Mouse (Mus musculus): ENCODE measurements around the gene St6galnac3.

The St6galnac3 gene

GRCm38 (mm10) chr3:153282123-153282765 lies 442.7 kb downstream of the St6galnac3 start:
- DNase-seq (ENCODE audit: low spot score), result no peak

GRCm38 (mm10) chr3:153278249-153278648 lies 446.7 kb downstream of the St6galnac3 start:
- DNase-seq (ENCODE audit: low spot score), result no peak

- DNase-seq (ENCODE audit: low spot score), result peak; percentile 62
Measured at GRCm38 (mm10) chr3:153277389-153277999, 447.5 kb downstream of the St6galnac3 start.

GRCm38 (mm10) chr3:153276830-153277388 lies 448.1 kb downstream of the St6galnac3 start:
- no peak for DNase-seq (ENCODE audit: low spot score)

GRCm38 (mm10) chr3:153276101-153276829 lies 448.7 kb downstream of the St6galnac3 start:
- no peak for DNase-seq (ENCODE audit: low spot score)

GRCm38 (mm10) chr3:153272241-153272640 lies 452.7 kb downstream of the St6galnac3 start:
- DNase-seq (ENCODE audit: low spot score), result no peak

GRCm38 (mm10) chr3:153267397-153267796 lies 457.6 kb downstream of the St6galnac3 start:
- no peak for DNase-seq (ENCODE audit: low spot score)

GRCm38 (mm10) chr3:153261985-153262384 lies 463.0 kb downstream of the St6galnac3 start:
- DNase-seq (ENCODE audit: low spot score), result no peak

GRCm38 (mm10) chr3:153260225-153260933 lies 464.6 kb downstream of the St6galnac3 start:
- DNase-seq (ENCODE audit: low spot score), result no peak

- DNase-seq (ENCODE audit: low spot score), result no peak
Measured at GRCm38 (mm10) chr3:153255910-153256309, 469.1 kb downstream of the St6galnac3 start.

- no peak for DNase-seq (ENCODE audit: low spot score)
Measured at GRCm38 (mm10) chr3:153251653-153252052, 473.3 kb downstream of the St6galnac3 start.

- peak; percentile 85 for DNase-seq (ENCODE audit: low spot score)
Measured at GRCm38 (mm10) chr3:153250598-153251257, 474.2 kb downstream of the St6galnac3 start.

GRCm38 (mm10) chr3:153248866-153249265 lies 476.1 kb downstream of the St6galnac3 start:
- DNase-seq (ENCODE audit: low spot score), result no peak

- peak; percentile 46 for DNase-seq (ENCODE audit: low spot score)
Measured at GRCm38 (mm10) chr3:153248029-153248428, 476.9 kb downstream of the St6galnac3 start.

- DNase-seq (ENCODE audit: low spot score), result no peak
Measured at GRCm38 (mm10) chr3:153242524-153242923, 482.4 kb downstream of the St6galnac3 start.

- no peak for DNase-seq (ENCODE audit: low spot score)
Measured at GRCm38 (mm10) chr3:153241134-153241533, 483.8 kb downstream of the St6galnac3 start.

GRCm38 (mm10) chr3:153240366-153240765 lies 484.6 kb downstream of the St6galnac3 start:
- DNase-seq (ENCODE audit: low spot score), result no peak

- no peak for DNase-seq (ENCODE audit: low spot score)
Measured at GRCm38 (mm10) chr3:153238381-153238780, 486.6 kb downstream of the St6galnac3 start.

- DNase-seq (ENCODE audit: low spot score), result no peak
Measured at GRCm38 (mm10) chr3:153236262-153236661, 488.7 kb downstream of the St6galnac3 start.

- DNase-seq (ENCODE audit: low spot score), result no peak
Measured at GRCm38 (mm10) chr3:153222611-153223402, 502.2 kb downstream of the St6galnac3 start.

- no peak for DNase-seq (ENCODE audit: low spot score)
Measured at GRCm38 (mm10) chr3:153219391-153219790, 505.6 kb downstream of the St6galnac3 start.

All from retina, embryonic 14.5 days (tissue).